Mouse (Mus musculus) CH12.LX (cell line): ENCODE results near the gene Prickle4. TPM values are rescaled to one million over a fixed set of nuclear protein-coding genes. Genes with fewer than 3 reads are reported as not detected.

Experiments used
- DNase-seq: peaks from one replicate; pipeline ENCODE4 v3.0.0-alpha.2; 2013; ENCODE audit errors: extremely low read depth
- H3K27ac ChIP-seq: 2 replicates; pipeline ENCODE4 v1.5.1; 2012; ENCODE audit warnings: low read depth, mild to moderate bottlenecking, control low read depth, moderate library complexity; ENCODE audit not compliant: insufficient read depth
- H3K27me3 ChIP-seq: replicated peaks from 2 replicates; pipeline ENCODE3; 2012; ENCODE audit warnings: inconsistent platforms
- H3K36me3 ChIP-seq, 2 experiments: replicated peaks in 1 of 2; 2 replicates each; pipeline versions ENCODE3 to v1.6.1; 2012; ENCODE audit warnings: inconsistent platforms in 1 of 2, low read length in 1 of 2, mild to moderate bottlenecking in 1 of 2, mixed read lengths in 1 of 2, moderate library complexity in 1 of 2; ENCODE audit not compliant: control insufficient read depth in 1 of 2, insufficient read depth in 1 of 2
- H3K4me1 ChIP-seq, 2 experiments: 2 replicates each; pipeline ENCODE4 v1.6.1; 2012; ENCODE audit warnings: inconsistent platforms in 1 of 2, moderate library complexity in 1 of 2; ENCODE audit not compliant: insufficient read depth in 2 of 2, control insufficient read depth in 1 of 2
- H3K4me2 ChIP-seq: 2 replicates; pipeline ENCODE4 v1.6.1; 2012; ENCODE audit warnings: low read depth, mild to moderate bottlenecking, control low read depth; ENCODE audit not compliant: poor library complexity, insufficient read depth, severe bottlenecking
- H3K4me3 ChIP-seq, 3 experiments: fragments of 150-350 bp in 1 of 3; sonication (generic) in 1 of 3; replicated peaks in 1 of 3; 2 replicates each; pipeline versions ENCODE3 to v1.5.1; 2011 to 2012; ENCODE audit warnings: low read depth in 2 of 3, low read length in 2 of 3, mild to moderate bottlenecking in 2 of 3, moderate library complexity in 2 of 3, control low read depth in 1 of 3, improper control_type of control experiment in 1 of 3, inconsistent platforms in 1 of 3, mixed read lengths in 1 of 3; ENCODE audit not compliant: poor library complexity in 1 of 3
- H3K79me2 ChIP-seq: replicated peaks from 2 replicates; pipeline ENCODE4 v1.6.1; 2012; ENCODE audit warnings: mild to moderate bottlenecking, moderate library complexity; ENCODE audit not compliant: control insufficient read depth, poor library complexity, insufficient read depth, severe bottlenecking; ENCODE audit errors: extremely low read depth
- H3K9ac ChIP-seq: 2 replicates; pipeline ENCODE4 v1.6.1; 2012; ENCODE audit warnings: low read depth, mild to moderate bottlenecking, control low read depth, moderate library complexity; ENCODE audit not compliant: insufficient read depth
- H3K9me3 ChIP-seq: replicated peaks from 2 replicates; pipeline ENCODE3; 2012; ENCODE audit warnings: low read length, inconsistent platforms, mixed read lengths
- EP300 ChIP-seq: IDR thresholded peaks from 2 replicates; pipeline ENCODE4 v1.6.1; 2011; ENCODE audit warnings: low read length, improper control_type of control experiment
- ETS1 ChIP-seq: conservative IDR thresholded peaks from 2 replicates; pipeline ENCODE4 v1.6.1; 2012; ENCODE audit warnings: low read depth, mild to moderate bottlenecking, inconsistent platforms, low read length, improper control_type of control experiment, moderate library complexity
- GABPA ChIP-seq: IDR thresholded peaks from 2 replicates; pipeline ENCODE4 v1.6.1; 2012; ENCODE audit warnings: low read depth, low read length, improper control_type of control experiment, inconsistent platforms; ENCODE audit not compliant: insufficient replicate concordance
- JUN ChIP-seq: IDR thresholded peaks from 2 replicates; pipeline ENCODE4 v1.6.1; 2011; ENCODE audit warnings: low read depth, mild to moderate bottlenecking, low read length, improper control_type of control experiment, moderate library complexity; ENCODE audit not compliant: insufficient read depth
- KAT2A ChIP-seq: IDR thresholded peaks from 2 replicates; pipeline ENCODE4 v1.6.1; 2012; ENCODE audit warnings: low read length, improper control_type of control experiment, inconsistent platforms; ENCODE audit not compliant: insufficient replicate concordance
- MAX ChIP-seq: IDR thresholded peaks from 2 replicates; pipeline ENCODE4 v1.6.1; 2011; ENCODE audit warnings: low read length, improper control_type of control experiment
- MAZ ChIP-seq: IDR thresholded peaks from 2 replicates; pipeline ENCODE4 v1.6.1; 2012; ENCODE audit warnings: low read depth, mild to moderate bottlenecking, inconsistent platforms, low read length, improper control_type of control experiment, moderate library complexity
- NELFE ChIP-seq: IDR thresholded peaks from 2 replicates; pipeline ENCODE4 v1.6.1; 2011; ENCODE audit warnings: low read depth, low read length, improper control_type of control experiment
- POLR2A ChIP-seq: IDR thresholded peaks from 2 replicates; pipeline ENCODE4 v1.6.1; 2011; ENCODE audit warnings: low read depth, mild to moderate bottlenecking, improper control_type of control experiment, low read length
- POLR2AphosphoS2 ChIP-seq: IDR thresholded peaks from 2 replicates; pipeline ENCODE4 v1.6.1; 2011; ENCODE audit warnings: low read depth, low read length, improper control_type of control experiment
- RCOR1 ChIP-seq: conservative IDR thresholded peaks from 2 replicates; pipeline ENCODE4 v1.6.1; 2012; ENCODE audit warnings: low read depth, mild to moderate bottlenecking, inconsistent platforms, low read length, improper control_type of control experiment
- USF1 ChIP-seq: IDR thresholded peaks from 2 replicates; pipeline ENCODE4 v1.6.1; 2014; ENCODE audit warnings: low read depth, mild to moderate bottlenecking, inconsistent platforms, low read length, improper control_type of control experiment
- USF2 ChIP-seq: conservative IDR thresholded peaks from 2 replicates; pipeline ENCODE4 v1.6.1; 2011; ENCODE audit warnings: low read depth, low read length, improper control_type of control experiment
- ZC3H11A ChIP-seq: IDR thresholded peaks from 2 replicates; pipeline ENCODE4 v1.6.1; 2012; ENCODE audit warnings: low read depth, mild to moderate bottlenecking, inconsistent platforms, low read length, improper control_type of control experiment
- ZKSCAN1 ChIP-seq: IDR thresholded peaks from 2 replicates; pipeline ENCODE4 v1.6.1; 2012; ENCODE audit warnings: low read depth, inconsistent platforms, low read length, improper control_type of control experiment, borderline replicate concordance
- ZNF384 ChIP-seq: IDR thresholded peaks from 2 replicates; pipeline ENCODE4 v1.6.1; 2012; ENCODE audit warnings: low read depth, low read length, improper control_type of control experiment, inconsistent platforms
- dilution Hi-C: fragments of 300-500 bp; cut with MboI; formaldehyde crosslinking; loops from 2 replicates; pipeline ENCODE4 v1.14.3; 2020; ENCODE audit warnings: low sequenced_read_pairs; ENCODE audit not compliant: extremely low pct_unique_long_range_greater_than_20kb, extremely low pct_ligation_motif_present
- in situ Hi-C: fragments of 300-500 bp; cut with MboI; formaldehyde crosslinking; loops from 3 replicates; pipeline ENCODE4 v1.14.3; 2019; ENCODE audit warnings: low sequenced_read_pairs, low pct_ligation_motif_present, low pct_unique_long_range_greater_than_20kb, mixed read lengths
- polyA plus RNA-seq: library from polyadenylated mRNA; unstranded; fragments of >175 nt; gene quantifications from 2 replicates; pipeline ENCODE4 v1.2.1, GENCODE M21; 2012; ENCODE audit warnings: low read depth; ENCODE audit not compliant: insufficient read length
- total RNA-seq, 2 experiments: library from RNA; depleted of rRNA; stranded (reverse); fragments of 300-350 nt in 1 of 2; fragments of >200 nt in 1 of 2; gene quantifications; 2 replicates each; pipeline ENCODE4 v1.2.3; 2012 to 2014

Gene Prickle4
- total and polyA plus RNA-seq, 3 experiments: 0.29 to 0.30 TPM; not detected in 1

DNA sequence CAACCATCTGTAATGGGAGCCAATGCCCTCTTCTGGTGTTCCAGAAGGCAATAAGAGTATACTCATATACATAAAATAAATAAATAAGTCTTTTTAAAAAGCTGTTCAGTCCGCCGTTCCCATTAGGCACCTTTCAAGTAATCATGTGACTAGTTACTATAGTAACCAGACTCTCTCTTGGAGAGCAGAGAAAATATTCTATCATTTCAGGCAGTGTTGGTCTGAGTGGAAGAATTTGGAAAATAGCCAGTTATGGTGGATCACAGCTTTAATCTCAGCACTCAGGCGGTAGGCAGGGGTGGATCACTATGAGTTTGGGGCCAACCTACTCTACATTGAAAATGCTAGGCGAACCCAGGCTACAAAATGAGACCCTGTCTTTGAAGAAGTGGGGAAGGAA is 25.4 kb downstream of the Prickle4 start:
- H3K27ac ChIP-seq: no peak overlapping the region
- no peak for TF ChIP-seq ETS1
- TF ChIP-seq MAZ: no peak
- no peak for TF ChIP-seq USF2
- no peak for TF ChIP-seq MAX
- no peak for TF ChIP-seq JUN
- H3K9me3 ChIP-seq: no peaks in the 10 kb centered on the region
- H3K4me3 ChIP-seq: no peak overlapping the region
- dilution Hi-C loops (no loop called here), in situ Hi-C loops (no loop called here)
- H3K27me3 ChIP-seq: no peaks in the 10 kb centered on the region
- no peak for DNase-seq
- H3K36me3 ChIP-seq: peaks cover 12 to 23% of the 10 kb centered on the region in 2 experiments
- no peaks in the 10 kb centered on the region for H3K79me2 ChIP-seq
- peaks cover 0 to 3% of the 10 kb centered on the region in 2 experiments; a peak in 1 of 4 replicates for H3K4me1 ChIP-seq
- H3K4me2 ChIP-seq: no peak overlapping the region
- no peak overlapping the region for H3K9ac ChIP-seq

DNA sequence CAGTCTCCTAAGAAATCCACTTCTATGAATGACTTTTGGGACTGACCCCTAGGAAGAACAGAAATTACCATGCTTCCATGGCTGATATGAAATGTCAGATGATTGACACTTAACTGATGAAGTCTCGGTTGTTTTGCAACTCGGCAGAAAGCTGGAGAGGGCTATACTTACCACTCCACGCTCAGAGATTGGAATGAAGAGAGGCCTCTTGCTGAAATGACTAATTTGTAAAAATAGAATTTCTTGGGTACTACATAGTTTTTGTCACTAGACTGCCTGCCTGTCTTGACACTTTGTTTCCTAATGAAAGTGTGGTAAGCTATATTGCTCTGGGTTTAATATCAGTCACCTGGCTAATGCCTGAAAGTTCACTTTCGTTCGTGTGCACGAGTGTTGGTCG is 30.1 kb downstream of the Prickle4 start:
- dilution Hi-C loops (no loop called here), in situ Hi-C loops (no loop called here)
- Histone ChIP-seq H3K36me3 (peaks cover 0 to 3% of the 10 kb centered on the region in 2 experiments), H3K27ac (no peak overlapping the region), H3K4me2 (no peak overlapping the region), H3K9ac (no peak overlapping the region), H3K4me3 (no peak overlapping the region), H3K79me2 (no peaks in the 10 kb centered on the region), H3K4me1 (no peaks in the 10 kb centered on the region), H3K27me3 (no peaks in the 10 kb centered on the region), H3K9me3 (no peaks in the 10 kb centered on the region)
- no peak for DNase-seq
- TF ChIP-seq ZKSCAN1: no peak
- no peak for TF ChIP-seq ZNF384
- no peak for TF ChIP-seq MAX
- TF ChIP-seq ZC3H11A: no peak
- no peak for TF ChIP-seq GABPA
- no peak for TF ChIP-seq POLR2AphosphoS2
- no peak for TF ChIP-seq NELFE
- no peak for TF ChIP-seq POLR2A

DNA sequence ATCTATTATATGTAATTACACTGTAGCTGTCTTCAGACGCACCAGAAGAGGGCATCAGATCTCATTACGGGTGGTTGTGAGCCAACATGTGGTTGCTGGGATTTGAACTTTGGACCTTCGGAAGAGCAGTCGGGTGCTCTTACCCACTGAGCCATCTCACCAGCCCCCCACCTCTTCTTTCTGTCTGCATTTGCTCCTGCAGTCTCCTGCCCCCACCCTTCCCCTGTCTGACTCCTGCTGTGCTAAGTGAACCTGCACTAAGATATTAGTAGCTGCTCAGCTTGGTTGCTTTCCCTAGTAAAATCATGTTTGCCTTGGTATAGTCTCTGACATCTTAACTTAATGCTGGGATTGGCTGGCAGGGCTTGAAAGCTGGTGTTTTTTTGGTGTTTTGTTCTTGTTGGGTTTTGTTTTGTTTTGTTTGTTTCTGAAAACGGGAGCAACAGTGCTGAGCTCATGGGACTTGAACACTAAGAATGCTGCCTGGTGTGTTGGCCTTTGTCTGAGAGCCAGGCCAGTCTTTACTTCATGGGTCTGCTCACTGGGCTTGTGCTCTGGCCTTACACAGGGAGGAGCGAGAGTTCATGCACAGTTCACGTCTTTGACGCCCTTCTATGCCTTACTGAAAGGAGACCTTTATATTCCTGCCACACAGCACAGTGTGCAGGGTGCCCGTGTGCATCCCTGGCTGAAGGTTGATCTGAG is 31.4 kb downstream of the Prickle4 start:
- Histone ChIP-seq H3K9ac (no peak overlapping the region), H3K9me3 (no peaks in the 10 kb centered on the region), H3K4me1 (peaks cover 0 to 3% of the 10 kb centered on the region in 2 experiments; a peak in 1 of 4 replicates), H3K4me3 (no peak overlapping the region), H3K79me2 (no peaks in the 10 kb centered on the region), H3K4me2 (no peak overlapping the region), H3K27me3 (no peaks in the 10 kb centered on the region), H3K27ac (no peak overlapping the region), H3K36me3 (peaks cover 0 to 3% of the 10 kb centered on the region in 2 experiments)
- no peak for TF ChIP-seq KAT2A
- TF ChIP-seq USF1: no peak
- no peak for TF ChIP-seq RCOR1
- TF ChIP-seq EP300: no peak
- in situ Hi-C loops: no loop called here
- dilution Hi-C loops: no loop called here
- DNase-seq: no peak
